Mouse (Mus musculus) midbrain, embryonic 11.5 days (tissue): ENCODE measurements around the gene Astn1. TPM values are rescaled to one million over a fixed set of nuclear protein-coding genes. Genes with fewer than 3 reads are reported as not detected.

Experiments
- ATAC-seq: fragments of 200-750 bp; cut with Nextera tagmentation; 2 replicates; pipeline ENCODE4 v1.8.0; 2017; ENCODE audit warnings: moderate TSS enrichment, moderate library complexity; ENCODE audit not compliant: low FRiP score
- DNase-seq: peaks from one replicate; pipeline ENCODE4 v3.0.0; 2015; ENCODE audit warnings: low spot score; ENCODE audit errors: missing footprints
- H3K27ac ChIP-seq: fragments of 300-500 bp; sonication (generic); 2 replicates; pipeline ENCODE4 v1.5.1; 2014; ENCODE audit warnings: low read depth, low read length
- H3K27me3 ChIP-seq: fragments of 300-500 bp; sonication (generic); 2 replicates; pipeline ENCODE4 v1.6.1; 2014; ENCODE audit warnings: mild to moderate bottlenecking, low read length, moderate library complexity, mixed read lengths; ENCODE audit not compliant: control insufficient read depth, insufficient read depth
- H3K36me3 ChIP-seq: fragments of 300-500 bp; sonication (generic); 2 replicates; pipeline ENCODE4 v1.6.1; 2014; ENCODE audit warnings: mild to moderate bottlenecking, low read length, moderate library complexity, mixed read lengths; ENCODE audit not compliant: control insufficient read depth, insufficient read depth
- H3K4me1 ChIP-seq: fragments of 300-500 bp; sonication (generic); 2 replicates; pipeline ENCODE4 v1.6.1; 2014; ENCODE audit warnings: low read length; ENCODE audit not compliant: control insufficient read depth, insufficient read depth
- H3K4me2 ChIP-seq: fragments of 300-500 bp; sonication (generic); 2 replicates; pipeline ENCODE4 v1.6.1; 2014; ENCODE audit warnings: mild to moderate bottlenecking, moderate library complexity
- H3K4me3 ChIP-seq: fragments of 300-500 bp; sonication (generic); 2 replicates; pipeline ENCODE4 v1.5.1; 2014; ENCODE audit warnings: low read depth, low read length
- H3K9ac ChIP-seq: fragments of 300-500 bp; sonication (generic); 2 replicates; pipeline ENCODE4 v1.6.1; 2014; ENCODE audit warnings: low read length
- H3K9me3 ChIP-seq: fragments of 300-500 bp; sonication (generic); 2 replicates; pipeline ENCODE4 v1.6.1; 2016; ENCODE audit warnings: low read length; ENCODE audit not compliant: control insufficient read depth
- WGBS: fragments of 180-500 bp; shearing (Covaris S2); extraction: QIAGEN DNeasy Blood & Tissue Kit; methylation state at CpG from one replicate; pipeline ENCODE4 v1.1.7; 2014; 5-methylcytosine and 5-hydroxymethylcytosine counted together
- polyA plus RNA-seq: library from polyadenylated mRNA; unstranded; fragments of >200 nt; fragmentation: Nextera tagmentation; extraction: Ambion mirVana; gene quantifications from 2 replicates; pipeline ENCODE4 v1.2.1, GENCODE M21; 2014

Gene Astn1
- polyA plus RNA-seq, 1 experiment from 2014 or later, result 20.1 TPM

- no peaks in the 10 kb centered on the region for H3K27me3 ChIP-seq
- no peaks in the 10 kb centered on the region for H3K36me3 ChIP-seq
- H3K4me1 ChIP-seq, result no peaks in the 10 kb centered on the region
- H3K27ac ChIP-seq, result no peak overlapping the region
- no peak overlapping the region for H3K9ac ChIP-seq
- H3K4me2 ChIP-seq, result no peak overlapping the region
- DNase-seq (no peak), ATAC-seq (no peak)
- no peaks in the 10 kb centered on the region for H3K9me3 ChIP-seq
- H3K4me3 ChIP-seq, result no peak overlapping the region
These were observed 90.6 kb downstream of the Astn1 start for GRCm38 (mm10) chr1:158452675-158453074.

DNA sequence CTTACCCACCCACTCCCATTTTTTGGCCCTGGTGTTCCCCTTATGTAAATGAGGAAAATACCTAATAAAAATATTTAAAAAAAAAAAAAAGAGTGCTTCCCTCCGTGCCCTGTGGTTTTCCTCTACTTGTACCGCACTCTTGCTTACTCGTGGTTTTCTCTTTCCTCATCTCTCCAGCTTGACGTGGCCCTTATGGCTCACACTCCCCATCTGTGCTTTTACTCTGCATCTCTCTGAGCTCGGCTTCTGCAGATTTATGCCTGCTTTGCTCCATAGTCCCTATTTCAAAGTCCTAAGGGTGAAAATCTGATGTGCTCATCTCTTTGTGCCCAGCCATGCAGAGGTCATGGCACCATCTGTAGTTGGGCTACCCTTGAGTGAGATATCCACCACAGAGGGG is 91.5 kb downstream of the Astn1 start:
- 93% methylated on average over 5 of the region's 5 CpGs for WGBS
- Histone ChIP-seq H3K4me2 (no peak overlapping the region), H3K27me3 (no peaks in the 10 kb centered on the region), H3K27ac (no peak overlapping the region), H3K36me3 (no peaks in the 10 kb centered on the region), H3K4me3 (no peak overlapping the region), H3K9me3 (no peaks in the 10 kb centered on the region), H3K9ac (no peak overlapping the region), H3K4me1 (no peaks in the 10 kb centered on the region)
- ATAC-seq, result no peak
- DNase-seq, result no peak

DNA sequence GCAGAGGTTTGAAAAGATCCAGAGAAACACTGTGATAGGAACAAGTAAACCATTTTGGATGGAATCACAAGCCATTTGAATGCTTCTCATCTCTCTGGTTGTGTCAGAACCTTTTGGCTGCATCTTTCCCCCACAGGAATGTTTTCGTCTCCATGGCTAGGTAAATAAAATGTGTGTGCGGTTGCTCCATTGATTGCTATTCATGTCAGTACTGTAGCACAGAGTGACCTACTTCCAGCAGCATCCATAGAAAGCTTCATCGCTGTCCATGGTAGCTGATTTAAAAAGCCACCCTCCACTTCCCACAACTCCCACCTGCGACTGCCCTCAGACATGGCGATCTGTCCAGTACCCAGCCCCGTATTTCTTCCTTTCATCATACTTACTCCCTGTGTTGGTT is 101.9 kb downstream of the Astn1 start:
- H3K4me1 ChIP-seq, result no peaks in the 10 kb centered on the region
- 77% methylated on average over 6 of the region's 6 CpGs for WGBS
- DNase-seq, result no peak

DNA sequence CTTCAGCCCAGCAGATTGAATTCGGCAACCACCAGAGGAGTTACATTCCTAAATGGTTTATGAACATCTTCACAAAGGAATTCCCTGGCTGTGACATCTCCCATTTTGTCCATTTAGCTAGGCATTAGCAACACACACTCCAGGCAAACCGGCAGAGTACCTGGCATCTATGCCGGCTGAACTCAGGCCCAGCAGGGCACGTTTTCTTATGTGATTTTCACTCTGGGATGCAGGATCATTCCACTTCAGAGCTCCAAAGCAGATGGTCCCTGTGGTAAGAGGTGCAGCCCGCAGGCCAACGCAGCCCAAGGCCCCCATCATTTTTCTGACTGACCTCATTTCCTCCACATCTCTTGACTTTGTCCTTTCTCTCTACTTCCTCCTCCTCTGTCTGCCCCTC is 103.2 kb downstream of the Astn1 start:
- no peak overlapping the region for H3K9ac ChIP-seq

More for the DNA sequence above, 101.9 kb downstream of the Astn1 start:
- H3K4me2 ChIP-seq, result no peak overlapping the region
- no peaks in the 10 kb centered on the region for H3K27me3 ChIP-seq
- H3K9me3 ChIP-seq, result no peaks in the 10 kb centered on the region
- H3K36me3 ChIP-seq, result no peaks in the 10 kb centered on the region
- no peak for ATAC-seq
- no peak overlapping the region for H3K27ac ChIP-seq
- H3K9ac ChIP-seq, result no peak overlapping the region
- H3K4me3 ChIP-seq, result no peak overlapping the region

GRCm38 (mm10) chr1:158477841-158478240 is 115.8 kb downstream of the Astn1 start:
- no peak for ATAC-seq
- WGBS, result 93% methylated on average over 1 of the region's 1 CpGs
- no peak overlapping the region for H3K9ac ChIP-seq
- no peaks in the 10 kb centered on the region for H3K27me3 ChIP-seq
- H3K4me3 ChIP-seq, result no peak overlapping the region
- no peaks in the 10 kb centered on the region for H3K9me3 ChIP-seq
- no peak for DNase-seq
- H3K4me2 ChIP-seq, result no peak overlapping the region
- H3K36me3 ChIP-seq, result no peaks in the 10 kb centered on the region; the same call in 1 of the 2 replicates
- no peaks in the 10 kb centered on the region for H3K4me1 ChIP-seq
- no peak overlapping the region for H3K27ac ChIP-seq

More for the DNA sequence above, 103.2 kb downstream of the Astn1 start:
- Histone ChIP-seq H3K36me3 (no peaks in the 10 kb centered on the region), H3K4me1 (no peaks in the 10 kb centered on the region), H3K9me3 (no peaks in the 10 kb centered on the region), H3K4me2 (no peak overlapping the region), H3K4me3 (no peak overlapping the region), H3K27ac (no peak overlapping the region), H3K27me3 (no peaks in the 10 kb centered on the region)
- 38% methylated on average over 6 of the region's 6 CpGs for WGBS
- DNase-seq (no peak), ATAC-seq (no peak)

DNA sequence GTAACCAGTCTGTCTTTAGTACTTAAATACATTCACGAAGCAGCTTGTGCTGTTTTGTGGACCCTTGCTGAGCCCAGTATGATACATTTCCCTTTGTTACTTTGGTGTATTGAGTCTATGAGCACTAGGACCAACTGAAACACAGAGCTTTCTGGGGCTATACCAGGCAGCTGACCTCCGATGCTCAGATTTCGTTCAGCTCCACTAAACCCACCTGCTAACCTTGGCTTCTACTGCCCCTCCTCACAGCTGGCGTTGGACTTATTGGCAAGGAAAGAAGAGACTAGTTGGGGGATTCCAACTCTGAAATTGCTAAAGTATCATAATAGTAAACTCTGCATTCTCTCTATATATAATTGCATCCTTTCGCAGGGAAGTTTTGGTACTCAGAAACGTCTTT is 118.2 kb downstream of the Astn1 start:
- ATAC-seq (no peak), DNase-seq (no peak)
- Histone ChIP-seq H3K9ac (no peak overlapping the region), H3K4me3 (no peak overlapping the region), H3K36me3 (no peaks in the 10 kb centered on the region; the same call in 1 of the 2 replicates), H3K4me2 (no peak overlapping the region), H3K27ac (no peak overlapping the region), H3K9me3 (no peaks in the 10 kb centered on the region), H3K27me3 (no peaks in the 10 kb centered on the region), H3K4me1 (no peaks in the 10 kb centered on the region)
- WGBS, result 83% methylated on average over 6 of the region's 6 CpGs

DNA sequence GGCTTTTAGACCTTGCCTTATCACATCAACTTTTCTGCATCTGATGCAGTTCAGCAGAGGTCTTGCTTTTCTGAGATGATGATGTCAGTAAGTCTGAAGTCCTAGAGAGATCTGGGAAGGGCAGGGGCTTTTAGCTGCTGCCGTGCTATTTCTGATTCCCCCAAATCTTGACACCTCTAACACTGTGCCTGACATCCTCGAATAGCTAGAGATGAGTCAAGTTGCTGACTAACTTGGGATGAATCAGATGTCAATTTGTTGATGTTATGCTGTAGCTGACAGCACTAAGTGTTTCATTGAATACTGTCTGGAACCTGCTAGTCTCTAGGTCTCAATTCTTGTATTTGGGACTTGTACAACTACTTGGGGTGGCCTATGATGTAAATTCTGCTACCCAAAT is 121.7 kb downstream of the Astn1 start:
- H3K4me3 ChIP-seq, result no peak overlapping the region
- no peaks in the 10 kb centered on the region for H3K4me1 ChIP-seq
- H3K36me3 ChIP-seq, result no peaks in the 10 kb centered on the region
- H3K9me3 ChIP-seq, result no peaks in the 10 kb centered on the region
- H3K4me2 ChIP-seq, result no peak overlapping the region
- no peak overlapping the region for H3K9ac ChIP-seq
- DNase-seq (no peak), ATAC-seq (no peak)
- no peaks in the 10 kb centered on the region for H3K27me3 ChIP-seq
- H3K27ac ChIP-seq, result no peak overlapping the region
- WGBS, result 82% methylated on average over 2 of the region's 2 CpGs

DNA sequence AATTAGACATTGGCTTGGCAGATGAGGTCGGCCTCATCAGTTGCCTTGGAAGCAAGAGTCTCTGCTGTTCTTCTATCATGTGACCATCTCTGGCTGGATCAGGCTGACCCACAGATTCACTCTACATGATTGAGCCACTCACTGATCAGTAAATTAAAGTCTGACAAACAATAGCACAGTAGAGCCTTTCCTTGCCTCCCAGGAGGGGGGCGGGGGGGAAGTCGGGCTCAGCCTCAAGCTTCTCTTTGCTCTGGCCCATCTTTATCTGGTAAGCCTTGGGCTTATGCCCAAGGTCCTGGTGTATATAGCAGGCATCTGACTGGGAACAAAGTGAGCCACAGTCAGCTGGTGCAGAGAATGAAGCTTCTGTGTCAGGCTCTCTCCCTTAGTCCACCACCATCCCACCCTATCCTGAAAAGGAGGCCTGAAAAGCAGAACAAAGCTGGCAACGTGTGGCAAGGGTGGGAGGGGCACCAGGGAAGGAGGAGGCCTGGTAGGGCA is 127.5 kb downstream of the Astn1 start:
- Histone ChIP-seq H3K27me3 (no peaks in the 10 kb centered on the region), H3K9ac (no peak overlapping the region; the same call in 1 of the 2 replicates), H3K36me3 (no peaks in the 10 kb centered on the region), H3K4me3 (no peak overlapping the region), H3K9me3 (no peaks in the 10 kb centered on the region), H3K4me2 (no peak overlapping the region), H3K27ac (peak overlapping the region; percentile 17; the same call in 1 of the 2 replicates), H3K4me1 (peaks cover 11% of the 10 kb centered on the region)
- DNase-seq (peak; percentile 88), ATAC-seq (peak; percentile 85)
- 24% methylated on average over 4 of the region's 4 CpGs for WGBS

DNA sequence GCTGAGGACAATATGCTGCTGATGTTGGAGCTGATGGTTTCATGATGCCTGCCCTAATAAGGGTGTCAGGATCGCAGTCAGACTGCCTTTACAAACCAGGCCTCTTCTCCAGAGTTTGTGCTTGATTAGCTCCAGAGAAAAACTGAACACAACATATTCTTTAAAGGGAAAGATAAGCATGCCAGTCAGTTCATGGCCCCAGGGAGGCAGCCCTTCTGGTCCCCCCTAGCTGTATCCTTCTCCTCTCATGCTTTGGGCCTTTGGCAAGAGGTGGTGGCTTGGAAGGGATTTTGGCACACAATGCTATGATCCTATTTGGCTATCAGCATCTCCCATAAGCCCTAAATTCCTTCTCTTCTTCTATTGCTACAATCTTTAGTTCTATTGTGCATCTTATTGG is 128.1 kb downstream of the Astn1 start:
- no peaks in the 10 kb centered on the region for H3K36me3 ChIP-seq
- H3K4me1 ChIP-seq, result peaks cover 11% of the 10 kb centered on the region
- H3K4me3 ChIP-seq, result no peak overlapping the region
- peak; percentile 84 for DNase-seq
- no peaks in the 10 kb centered on the region for H3K9me3 ChIP-seq
- H3K9ac ChIP-seq, result no peak overlapping the region
- H3K4me2 ChIP-seq, result no peak overlapping the region
- no peak overlapping the region; the same call in 1 of the 2 replicates for H3K27ac ChIP-seq
- no peak for ATAC-seq
- no peaks in the 10 kb centered on the region for H3K27me3 ChIP-seq
- WGBS, result 52% methylated on average over 1 of the region's 1 CpGs
